Mouse (Mus musculus) midbrain, embryonic 11.5 days (tissue): ENCODE measurements around the gene Jph3. TPM values are rescaled to one million over a fixed set of nuclear protein-coding genes. Genes with fewer than 3 reads are reported as not detected.

Experiments
- ATAC-seq: fragments of 200-750 bp; cut with Nextera tagmentation; 2 replicates; pipeline ENCODE4 v1.8.0; 2017; ENCODE audit warnings: moderate TSS enrichment, moderate library complexity; ENCODE audit not compliant: low FRiP score
- DNase-seq: peaks from one replicate; pipeline ENCODE4 v3.0.0; 2015; ENCODE audit warnings: low spot score; ENCODE audit errors: missing footprints
- H3K27ac ChIP-seq: fragments of 300-500 bp; sonication (generic); 2 replicates; pipeline ENCODE4 v1.5.1; 2014; ENCODE audit warnings: low read depth, low read length
- H3K27me3 ChIP-seq: fragments of 300-500 bp; sonication (generic); 2 replicates; pipeline ENCODE4 v1.6.1; 2014; ENCODE audit warnings: mild to moderate bottlenecking, low read length, moderate library complexity, mixed read lengths; ENCODE audit not compliant: control insufficient read depth, insufficient read depth
- H3K36me3 ChIP-seq: fragments of 300-500 bp; sonication (generic); 2 replicates; pipeline ENCODE4 v1.6.1; 2014; ENCODE audit warnings: mild to moderate bottlenecking, low read length, moderate library complexity, mixed read lengths; ENCODE audit not compliant: control insufficient read depth, insufficient read depth
- H3K4me1 ChIP-seq: fragments of 300-500 bp; sonication (generic); 2 replicates; pipeline ENCODE4 v1.6.1; 2014; ENCODE audit warnings: low read length; ENCODE audit not compliant: control insufficient read depth, insufficient read depth
- H3K4me2 ChIP-seq: fragments of 300-500 bp; sonication (generic); 2 replicates; pipeline ENCODE4 v1.6.1; 2014; ENCODE audit warnings: mild to moderate bottlenecking, moderate library complexity
- H3K4me3 ChIP-seq: fragments of 300-500 bp; sonication (generic); 2 replicates; pipeline ENCODE4 v1.5.1; 2014; ENCODE audit warnings: low read depth, low read length
- H3K9ac ChIP-seq: fragments of 300-500 bp; sonication (generic); 2 replicates; pipeline ENCODE4 v1.6.1; 2014; ENCODE audit warnings: low read length
- H3K9me3 ChIP-seq: fragments of 300-500 bp; sonication (generic); 2 replicates; pipeline ENCODE4 v1.6.1; 2016; ENCODE audit warnings: low read length; ENCODE audit not compliant: control insufficient read depth
- WGBS: fragments of 180-500 bp; shearing (Covaris S2); extraction: QIAGEN DNeasy Blood & Tissue Kit; methylation state at CpG from one replicate; pipeline ENCODE4 v1.1.7; 2014; 5-methylcytosine and 5-hydroxymethylcytosine counted together
- polyA plus RNA-seq: library from polyadenylated mRNA; unstranded; fragments of >200 nt; fragmentation: Nextera tagmentation; extraction: Ambion mirVana; gene quantifications from 2 replicates; pipeline ENCODE4 v1.2.1, GENCODE M21; 2014

The Jph3 gene
- polyA plus RNA-seq, 1 experiment from 2014 or later: 10.4 TPM

DNA sequence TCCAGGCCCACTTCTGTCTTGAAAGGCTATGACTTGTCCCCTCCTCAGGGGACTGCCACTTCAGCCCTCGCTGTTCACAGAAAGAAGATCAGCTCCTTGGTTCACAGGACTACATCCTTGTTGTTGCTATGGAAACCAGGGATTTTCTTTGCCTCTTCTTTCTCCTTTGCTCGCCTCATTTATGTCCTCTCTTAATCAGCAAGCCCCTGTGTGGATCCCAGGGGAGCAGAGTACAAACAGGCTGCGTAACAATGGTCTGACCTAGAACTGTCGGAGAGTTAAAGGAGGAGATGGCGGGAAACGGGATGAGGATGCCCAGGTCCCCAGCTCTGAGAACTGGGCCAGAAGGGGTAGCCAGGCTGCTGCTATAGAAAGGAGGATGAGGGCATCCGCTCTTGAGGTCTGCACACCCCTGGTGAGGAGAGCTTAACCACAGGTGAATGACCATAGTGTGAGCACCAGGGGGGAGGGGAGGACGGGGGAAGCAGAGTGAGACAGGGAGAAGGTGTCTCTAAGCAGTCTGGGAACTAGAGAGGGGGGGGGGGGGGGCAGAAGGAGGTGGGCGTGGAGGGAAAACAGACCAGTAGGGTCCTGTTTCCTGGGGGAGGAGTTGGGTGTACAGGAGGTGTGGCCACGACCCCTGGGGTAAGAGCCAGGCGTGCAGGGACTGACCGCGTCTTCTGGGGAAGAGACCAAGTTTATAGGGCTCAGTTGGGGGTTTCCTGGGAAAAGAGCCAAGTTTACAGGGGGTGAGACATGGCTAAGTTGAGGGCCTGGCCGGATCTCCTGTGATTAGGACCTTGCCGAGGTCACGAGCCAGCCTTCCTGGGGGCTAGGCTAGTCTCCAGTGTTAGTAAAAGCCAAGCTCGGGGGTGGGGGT lies 31.4 kb upstream of the Jph3 start:
- no peaks in the 10 kb centered on the region for H3K27me3 ChIP-seq
- WGBS: 2% methylated on average over 17 of the region's 17 CpGs
- no peaks in the 10 kb centered on the region for H3K36me3 ChIP-seq
- H3K4me1 ChIP-seq: peaks cover 14% of the 10 kb centered on the region
- peak overlapping the region; percentile 3; the same call in 1 of the 2 replicates for H3K4me3 ChIP-seq
- H3K27ac ChIP-seq: peak overlapping the region; percentile 15; the same call in 1 of the 2 replicates
- H3K4me2 ChIP-seq: peak overlapping the region; percentile 36
- ATAC-seq: peak; percentile 63
- peak overlapping the region; percentile 31 for H3K9ac ChIP-seq
- H3K9me3 ChIP-seq: no peaks in the 10 kb centered on the region
- DNase-seq: peak; percentile 91

GRCm38 (mm10) chr8:121698615-121699101 lies 30.8 kb upstream of the Jph3 start:
- ATAC-seq: peak; percentile 45
- peak overlapping the region; percentile 36 for H3K4me2 ChIP-seq
- H3K27me3 ChIP-seq: no peaks in the 10 kb centered on the region
- DNase-seq: peak; percentile 86
- H3K4me1 ChIP-seq: peaks cover 14% of the 10 kb centered on the region
- H3K4me3 ChIP-seq: 0 out of 2 replicates have a peak overlapping the region, but pooled peaks have one; percentile 3
- 7% methylated on average over 9 of the region's 9 CpGs for WGBS
- no peaks in the 10 kb centered on the region for H3K36me3 ChIP-seq
- H3K9me3 ChIP-seq: no peaks in the 10 kb centered on the region
- H3K27ac ChIP-seq: no peak overlapping the region; the same call in 1 of the 2 replicates
- H3K9ac ChIP-seq: peak overlapping the region; percentile 27

DNA sequence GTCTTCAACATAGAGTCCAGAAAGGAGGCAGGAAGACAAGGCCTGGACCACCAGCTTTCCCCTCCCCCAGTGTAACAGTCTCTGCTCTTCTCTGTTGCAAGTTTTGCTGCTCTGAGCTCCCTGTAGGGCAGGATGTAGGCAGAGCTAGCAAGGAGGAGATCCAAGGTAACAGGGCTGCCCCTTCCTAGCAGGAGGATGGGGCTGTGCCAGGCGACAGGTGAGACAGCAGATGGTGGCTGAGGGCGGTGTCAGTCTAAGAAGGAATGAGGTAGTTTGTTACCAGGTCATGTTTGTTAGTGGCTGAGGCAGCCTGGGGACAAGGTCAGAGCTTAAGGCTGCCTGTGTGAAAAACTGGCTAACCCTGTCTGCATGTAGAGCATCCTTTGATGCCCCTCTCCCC lies 29.5 kb upstream of the Jph3 start:
- H3K9me3 ChIP-seq: no peaks in the 10 kb centered on the region
- H3K4me1 ChIP-seq: peaks cover 14% of the 10 kb centered on the region
- no peak overlapping the region for H3K9ac ChIP-seq
- H3K27ac ChIP-seq: no peak overlapping the region
- no peak overlapping the region for H3K4me2 ChIP-seq
- H3K4me3 ChIP-seq: no peak overlapping the region
- H3K27me3 ChIP-seq: no peaks in the 10 kb centered on the region
- ATAC-seq (no peak), DNase-seq (no peak)
- H3K36me3 ChIP-seq: no peaks in the 10 kb centered on the region
- WGBS: 91% methylated on average over 2 of the region's 2 CpGs

GRCm38 (mm10) chr8:121705174-121705573 lies 24.2 kb upstream of the Jph3 start:
- H3K36me3 ChIP-seq: no peaks in the 10 kb centered on the region
- no peak overlapping the region for H3K4me2 ChIP-seq
- H3K9me3 ChIP-seq: no peaks in the 10 kb centered on the region
- no peak overlapping the region for H3K27ac ChIP-seq
- 61% methylated on average over 3 of the region's 3 CpGs for WGBS
- H3K27me3 ChIP-seq: no peaks in the 10 kb centered on the region
- DNase-seq (no peak), ATAC-seq (no peak)
- H3K4me3 ChIP-seq: no peak overlapping the region
- no peak overlapping the region for H3K9ac ChIP-seq
- H3K4me1 ChIP-seq: no peaks in the 10 kb centered on the region

DNA sequence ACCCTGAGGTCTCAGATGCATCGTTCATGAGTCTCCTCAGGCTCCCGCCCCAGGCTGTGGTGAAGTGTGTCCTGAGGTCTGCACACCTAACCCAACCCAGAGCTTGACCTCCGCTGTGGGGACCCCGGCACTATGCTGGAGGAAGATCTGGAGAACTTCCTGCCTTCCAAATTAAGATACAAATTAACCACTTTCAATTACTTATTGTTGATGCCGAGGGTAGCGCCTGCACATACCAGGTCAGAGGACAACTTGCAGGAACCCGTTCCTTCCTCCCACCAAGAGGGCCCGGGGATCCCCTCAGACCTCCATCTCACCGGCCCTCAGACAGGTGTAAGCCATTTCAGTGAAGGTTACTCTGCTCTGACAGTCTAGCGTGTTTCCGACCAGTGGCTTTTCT lies 22.5 kb upstream of the Jph3 start:
- 89% methylated on average over 11 of the region's 11 CpGs for WGBS

DNA sequence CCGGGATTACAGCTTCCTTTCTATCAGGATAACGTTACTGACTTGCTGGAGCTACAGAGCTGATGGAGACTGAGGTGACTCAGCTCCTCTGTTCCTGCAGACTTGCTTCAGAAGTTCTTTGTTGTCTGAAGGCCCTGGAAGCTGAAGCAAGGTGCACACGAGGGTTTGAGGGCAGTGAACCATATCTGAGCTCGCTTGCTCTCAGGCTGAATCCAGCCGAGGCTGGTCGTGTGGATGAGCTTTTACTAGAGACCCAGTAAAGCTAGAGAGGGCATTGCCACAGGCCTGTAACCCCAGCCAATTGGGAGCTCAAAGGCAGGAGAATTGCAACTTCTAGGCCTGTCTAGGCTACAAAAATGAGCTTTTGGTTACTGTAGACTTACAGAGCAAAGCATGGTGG lies 21.0 kb upstream of the Jph3 start:
- H3K27me3 ChIP-seq: no peaks in the 10 kb centered on the region
- DNase-seq: no peak
- H3K4me3 ChIP-seq: no peak overlapping the region
- ATAC-seq: no peak
- no peak overlapping the region for H3K4me2 ChIP-seq
- no peaks in the 10 kb centered on the region for H3K36me3 ChIP-seq
- WGBS: 31% methylated on average over 6 of the region's 6 CpGs
- no peak overlapping the region for H3K9ac ChIP-seq
- H3K9me3 ChIP-seq: no peaks in the 10 kb centered on the region
- no peaks in the 10 kb centered on the region for H3K4me1 ChIP-seq
- no peak overlapping the region for H3K27ac ChIP-seq

More for the DNA sequence above, 22.5 kb upstream of the Jph3 start:
- no peaks in the 10 kb centered on the region for H3K27me3 ChIP-seq
- no peak for DNase-seq
- no peak overlapping the region for H3K4me2 ChIP-seq
- no peak overlapping the region for H3K9ac ChIP-seq
- H3K27ac ChIP-seq: no peak overlapping the region
- no peak for ATAC-seq
- H3K4me1 ChIP-seq: no peaks in the 10 kb centered on the region
- no peaks in the 10 kb centered on the region for H3K9me3 ChIP-seq
- H3K4me3 ChIP-seq: no peak overlapping the region
- H3K36me3 ChIP-seq: no peaks in the 10 kb centered on the region

DNA sequence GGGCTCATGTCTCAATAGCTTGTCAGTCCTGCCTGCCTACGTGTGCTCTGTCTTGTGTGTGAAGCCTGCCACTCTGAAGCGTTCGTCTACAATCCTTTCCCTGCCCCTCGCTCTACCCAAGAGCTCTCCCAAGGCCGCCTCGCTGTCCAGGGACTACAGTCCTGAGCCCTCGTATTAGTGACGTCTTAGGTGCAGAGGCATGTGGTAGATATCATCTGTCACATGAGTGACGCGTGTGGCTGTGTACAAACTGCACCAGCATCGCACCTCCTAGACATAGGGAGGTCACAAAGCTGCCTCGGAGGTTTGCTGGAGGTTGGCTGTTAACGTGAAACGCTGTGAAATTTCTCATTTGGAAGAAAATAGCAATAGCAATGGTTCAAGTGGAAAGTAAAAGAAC lies 11.9 kb upstream of the Jph3 start:
- H3K27ac ChIP-seq: no peak overlapping the region
- peaks cover 6% of the 10 kb centered on the region for H3K4me1 ChIP-seq
- no peaks in the 10 kb centered on the region for H3K36me3 ChIP-seq
- WGBS: 49% methylated on average over 14 of the region's 14 CpGs
- peak; percentile 61; the same call in 1 of the 2 replicates for ATAC-seq
- peak overlapping the region; percentile 30 for H3K4me2 ChIP-seq
- H3K4me3 ChIP-seq: no peak overlapping the region
- no peak for DNase-seq
- peak overlapping the region; percentile 39; the same call in 1 of the 2 replicates for H3K9ac ChIP-seq
- no peaks in the 10 kb centered on the region for H3K9me3 ChIP-seq
- no peaks in the 10 kb centered on the region; the same call in 1 of the 2 replicates for H3K27me3 ChIP-seq

DNA sequence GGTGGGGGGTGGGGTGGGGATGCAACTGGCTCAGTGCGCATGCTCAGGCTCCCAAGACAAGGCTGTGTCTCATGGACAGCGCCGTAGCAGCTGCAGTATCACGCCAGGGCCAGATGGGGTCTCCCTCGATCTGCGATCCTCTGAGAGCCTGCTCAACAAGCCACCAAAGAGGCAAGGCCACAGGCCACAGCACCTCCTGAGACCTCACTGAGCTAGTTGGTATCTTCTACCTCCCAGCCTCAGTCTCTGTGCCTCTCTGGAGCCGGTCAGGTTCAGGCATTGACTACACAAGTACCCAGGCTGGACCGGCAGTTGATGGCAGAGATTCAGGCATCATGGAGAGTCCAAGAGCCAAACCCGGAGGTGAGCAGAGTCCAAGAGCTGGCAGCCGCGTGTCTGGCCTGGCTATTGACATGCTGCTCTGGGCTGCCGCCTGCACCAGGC lies 11.4 kb upstream of the Jph3 start:
- H3K9ac ChIP-seq: peak overlapping the region; percentile 24; the same call in 1 of the 2 replicates

GRCm38 (mm10) chr8:121718925-121719324 lies 10.5 kb upstream of the Jph3 start:
- Histone ChIP-seq H3K36me3 (no peaks in the 10 kb centered on the region), H3K4me2 (no peak overlapping the region), H3K27ac (no peak overlapping the region), H3K4me3 (no peak overlapping the region), H3K9ac (no peak overlapping the region), H3K4me1 (peaks cover 6% of the 10 kb centered on the region), H3K27me3 (no peaks in the 10 kb centered on the region; the same call in 1 of the 2 replicates), H3K9me3 (no peaks in the 10 kb centered on the region)
- DNase-seq (no peak), ATAC-seq (no peak)
- 71% methylated on average over 6 of the region's 6 CpGs for WGBS

More for the DNA sequence above, 11.4 kb upstream of the Jph3 start:
- no peak overlapping the region for H3K4me3 ChIP-seq
- DNase-seq (peak; percentile 98), ATAC-seq (peak; percentile 93)
- no peaks in the 10 kb centered on the region for H3K36me3 ChIP-seq
- no peaks in the 10 kb centered on the region for H3K9me3 ChIP-seq
- H3K27me3 ChIP-seq: no peaks in the 10 kb centered on the region; the same call in 1 of the 2 replicates
- WGBS: 32% methylated on average over 12 of the region's 12 CpGs
- H3K27ac ChIP-seq: no peak overlapping the region
- peak overlapping the region; percentile 30 for H3K4me2 ChIP-seq
- peaks cover 6% of the 10 kb centered on the region for H3K4me1 ChIP-seq
